Mouse (Mus musculus): ENCODE results near the gene Ptpn6.

DNA sequence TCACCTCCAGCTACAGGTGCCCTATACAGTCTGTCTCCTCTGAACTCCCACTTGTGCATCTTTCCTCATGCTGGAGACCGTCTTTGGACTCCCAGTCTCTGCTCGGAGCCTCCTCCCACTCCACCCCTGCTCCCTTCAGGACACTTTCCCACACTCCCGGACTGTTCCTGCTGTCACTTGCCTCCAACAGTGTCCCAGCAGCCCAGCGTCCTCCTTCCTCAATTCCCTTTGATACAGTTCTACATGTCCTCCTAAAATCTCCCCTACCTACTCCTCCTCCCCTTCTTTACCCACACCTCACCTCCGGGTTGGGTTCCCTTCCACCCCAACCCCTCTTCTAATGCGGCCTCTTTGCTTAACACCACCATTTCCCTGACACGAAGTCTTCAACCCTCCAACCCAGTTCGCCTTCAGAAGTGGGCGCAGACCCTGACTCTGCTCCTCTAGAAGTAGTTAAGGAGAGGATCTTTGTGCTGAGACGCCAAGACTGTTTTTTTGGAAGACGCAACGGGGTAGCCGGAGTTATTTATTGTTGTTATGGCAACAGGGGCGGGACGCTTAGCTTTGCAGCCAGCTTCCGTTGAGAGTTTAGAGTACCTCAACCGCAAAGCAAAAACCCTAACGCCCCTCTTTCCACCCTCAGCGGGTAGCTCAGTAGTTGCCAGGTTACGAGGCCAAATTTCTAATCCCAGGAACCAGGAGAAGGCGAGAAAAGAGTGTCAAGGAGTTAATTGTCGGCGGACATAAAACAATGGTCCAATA, 40.9 kb upstream of the Ptpn6 start, which contains the start of gene Lrrc23:
- TF ChIP-seq CTCF (IDR thresholded peaks at IDR 0.05) (no peak), EP300 (IDR thresholded peaks at IDR 0.05) (no peak)

Data from lung, postnatal 0 days (tissue).